Mouse (Mus musculus): ENCODE results near the gene Gm20388. TPM values are rescaled to one million over a fixed set of nuclear protein-coding genes. Genes with fewer than 3 reads are reported as not detected.

Gm20388 gene
- polyA plus RNA-seq, 1 experiment from 2014 or later = not detected

GRCm38 (mm10) chr8:122474951-122475560 is 2564.4 kb downstream of the Gm20388 start:
- Histone ChIP-seq H3K4me3 (ENCODE audit: low read length) (peak overlapping the region; percentile 99), H3K27me3 (ENCODE audit: control insufficient read depth, insufficient read depth, low read depth, low read length) (no peaks in the 10 kb centered on the region), H3K9ac (ENCODE audit: low read length) (peak overlapping the region; percentile 95), H3K9me3 (ENCODE audit: control insufficient read depth, low read length) (no peaks in the 10 kb centered on the region), H3K4me1 (replicated peaks; ENCODE audit: control insufficient read depth, insufficient read depth, low read length) (peaks cover 12% of the 10 kb centered on the region), H3K36me3 (ENCODE audit: control insufficient read depth, insufficient read depth, low read length) (peaks cover 7% of the 10 kb centered on the region; the same call in 1 of the 2 replicates), H3K27ac (ENCODE audit: low read length) (no peak overlapping the region; the same call in 1 of the 2 replicates), H3K4me2 (ENCODE audit: low read depth, low read length) (peak overlapping the region; percentile 64)
- ATAC-seq (ENCODE audit: low read depth) = peak; percentile 20
- 5% methylated on average over 16 of the region's 16 CpGs for WGBS

- Histone ChIP-seq H3K27me3 (ENCODE audit: control insufficient read depth, insufficient read depth, low read depth, low read length) (no peaks in the 10 kb centered on the region), H3K36me3 (ENCODE audit: control insufficient read depth, insufficient read depth, low read length) (peaks cover 8% of the 10 kb centered on the region), H3K9ac (ENCODE audit: low read length) (peak within 1 kb of the TSS; percentile 95), H3K4me3 (ENCODE audit: low read length) (peak within 1 kb of the TSS; percentile 99), H3K4me2 (ENCODE audit: low read depth, low read length) (peak within 1 kb of the TSS; percentile 87), H3K4me1 (replicated peaks; ENCODE audit: control insufficient read depth, insufficient read depth, low read length) (peaks cover 12% of the 10 kb centered on the region), H3K9me3 (ENCODE audit: control insufficient read depth, low read length) (no peaks in the 10 kb centered on the region), H3K27ac (ENCODE audit: low read length) (peak within 1 kb of the TSS; percentile 55)
- peak; percentile 94 for ATAC-seq (ENCODE audit: low read depth)
- 0% methylated on average over 73 of the region's 103 CpGs for WGBS
Observed at GRCm38 (mm10) chr8:122475580-122476320, 2565.1 kb downstream of the Gm20388 start, which contains the start of the genes Rnf166 and Ctu2. Gene Rnf166, minus strand, starts transcription at chr8:122476064. Gene Ctu2, plus strand, starts transcription at chr8:122476143.

GRCm38 (mm10) chr8:122482448-122482847 is 2571.8 kb downstream of the Gm20388 start:
- no peaks in the 10 kb centered on the region for H3K27me3 ChIP-seq (ENCODE audit: control insufficient read depth, insufficient read depth, low read depth, low read length)
- H3K9ac ChIP-seq (ENCODE audit: low read length) = no peak overlapping the region
- H3K27ac ChIP-seq (ENCODE audit: low read length) = no peak overlapping the region
- no peak overlapping the region for H3K4me3 ChIP-seq (ENCODE audit: low read length)
- no peaks in the 10 kb centered on the region for H3K9me3 ChIP-seq (ENCODE audit: control insufficient read depth, low read length)
- WGBS = 86% methylated on average over 8 of the region's 8 CpGs
- H3K4me1 ChIP-seq (replicated peaks; ENCODE audit: control insufficient read depth, insufficient read depth, low read length) = no peaks in the 10 kb centered on the region
- peaks cover 68% of the 10 kb centered on the region for H3K36me3 ChIP-seq (ENCODE audit: control insufficient read depth, insufficient read depth, low read length)
- H3K4me2 ChIP-seq (ENCODE audit: low read depth, low read length) = no peak overlapping the region
- ATAC-seq (ENCODE audit: low read depth) = no peak

- Histone ChIP-seq H3K27me3 (ENCODE audit: control insufficient read depth, insufficient read depth, low read depth, low read length) (no peaks in the 10 kb centered on the region), H3K27ac (ENCODE audit: low read length) (no peak overlapping the region), H3K9me3 (ENCODE audit: control insufficient read depth, low read length) (no peaks in the 10 kb centered on the region), H3K4me1 (replicated peaks; ENCODE audit: control insufficient read depth, insufficient read depth, low read length) (no peaks in the 10 kb centered on the region), H3K4me2 (ENCODE audit: low read depth, low read length) (no peak overlapping the region), H3K4me3 (ENCODE audit: low read length) (no peak overlapping the region), H3K9ac (ENCODE audit: low read length) (no peak overlapping the region), H3K36me3 (ENCODE audit: control insufficient read depth, insufficient read depth, low read length) (peaks cover 82% of the 10 kb centered on the region)
- no peak for ATAC-seq (ENCODE audit: low read depth)
- WGBS = 92% methylated on average over 7 of the region's 7 CpGs
Observed at GRCm38 (mm10) chr8:122483877-122484276, 2573.2 kb downstream of the Gm20388 start.

- ATAC-seq (ENCODE audit: low read depth) = no peak
- H3K4me3 ChIP-seq (ENCODE audit: low read length) = no peak overlapping the region
- no peaks in the 10 kb centered on the region for H3K4me1 ChIP-seq (replicated peaks; ENCODE audit: control insufficient read depth, insufficient read depth, low read length)
- H3K9me3 ChIP-seq (ENCODE audit: control insufficient read depth, low read length) = no peaks in the 10 kb centered on the region
- H3K27ac ChIP-seq (ENCODE audit: low read length) = no peak overlapping the region
- H3K9ac ChIP-seq (ENCODE audit: low read length) = no peak overlapping the region
- WGBS = 84% methylated on average over 12 of the region's 12 CpGs
- no peak overlapping the region for H3K4me2 ChIP-seq (ENCODE audit: low read depth, low read length)
- no peaks in the 10 kb centered on the region for H3K27me3 ChIP-seq (ENCODE audit: control insufficient read depth, insufficient read depth, low read depth, low read length)
- peaks cover 86% of the 10 kb centered on the region for H3K36me3 ChIP-seq (ENCODE audit: control insufficient read depth, insufficient read depth, low read length)
Observed at GRCm38 (mm10) chr8:122484831-122485230, 2574.2 kb downstream of the Gm20388 start.

- ATAC-seq (ENCODE audit: low read depth) = no peak
Observed at GRCm38 (mm10) chr8:122488387-122488786, 2577.7 kb downstream of the Gm20388 start.

GRCm38 (mm10) chr8:122497016-122497734 is 2586.5 kb downstream of the Gm20388 start:
- H3K4me2 ChIP-seq (ENCODE audit: low read depth, low read length) = no peak overlapping the region
- WGBS = 75% methylated on average over 12 of the region's 12 CpGs
- peak; percentile 32 for ATAC-seq (ENCODE audit: low read depth)
- 0 out of 2 replicates have a peak, but pooled peaks cover 2% of the 10 kb centered on the region for H3K4me1 ChIP-seq (replicated peaks; ENCODE audit: control insufficient read depth, insufficient read depth, low read length)
- no peak overlapping the region for H3K9ac ChIP-seq (ENCODE audit: low read length)
- H3K36me3 ChIP-seq (ENCODE audit: control insufficient read depth, insufficient read depth, low read length) = peaks cover 67% of the 10 kb centered on the region
- H3K4me3 ChIP-seq (ENCODE audit: low read length) = no peak overlapping the region
- H3K9me3 ChIP-seq (ENCODE audit: control insufficient read depth, low read length) = no peaks in the 10 kb centered on the region
- no peaks in the 10 kb centered on the region for H3K27me3 ChIP-seq (ENCODE audit: control insufficient read depth, insufficient read depth, low read depth, low read length)
- peak overlapping the region; percentile 70 for H3K27ac ChIP-seq (ENCODE audit: low read length)

More at GRCm38 (mm10) chr8:122488387-122488786, 2577.7 kb downstream of the Gm20388 start:
- WGBS = 93% methylated on average over 9 of the region's 9 CpGs
- no peak overlapping the region for H3K4me3 ChIP-seq (ENCODE audit: low read length)
- H3K27me3 ChIP-seq (ENCODE audit: control insufficient read depth, insufficient read depth, low read depth, low read length) = no peaks in the 10 kb centered on the region
- no peak overlapping the region for H3K9ac ChIP-seq (ENCODE audit: low read length)
- no peaks in the 10 kb centered on the region for H3K9me3 ChIP-seq (ENCODE audit: control insufficient read depth, low read length)
- no peaks in the 10 kb centered on the region for H3K4me1 ChIP-seq (replicated peaks; ENCODE audit: control insufficient read depth, insufficient read depth, low read length)
- no peak overlapping the region for H3K4me2 ChIP-seq (ENCODE audit: low read depth, low read length)
- H3K36me3 ChIP-seq (ENCODE audit: control insufficient read depth, insufficient read depth, low read length) = peaks cover 83% of the 10 kb centered on the region
- H3K27ac ChIP-seq (ENCODE audit: low read length) = no peak overlapping the region

- Histone ChIP-seq H3K9ac (ENCODE audit: low read length) (no peak overlapping the region), H3K27ac (ENCODE audit: low read length) (peak overlapping the region; percentile 70), H3K9me3 (ENCODE audit: control insufficient read depth, low read length) (no peaks in the 10 kb centered on the region), H3K4me2 (ENCODE audit: low read depth, low read length) (no peak overlapping the region), H3K27me3 (ENCODE audit: control insufficient read depth, insufficient read depth, low read depth, low read length) (no peaks in the 10 kb centered on the region), H3K4me1 (replicated peaks; ENCODE audit: control insufficient read depth, insufficient read depth, low read length) (0 out of 2 replicates have a peak, but pooled peaks cover 2% of the 10 kb centered on the region), H3K4me3 (ENCODE audit: low read length) (no peak overlapping the region), H3K36me3 (ENCODE audit: control insufficient read depth, insufficient read depth, low read length) (peaks cover 62% of the 10 kb centered on the region)
- ATAC-seq (ENCODE audit: low read depth) = no peak
- 58% methylated on average over 17 of the region's 17 CpGs for WGBS
Observed at GRCm38 (mm10) chr8:122497912-122498311, 2587.3 kb downstream of the Gm20388 start.

- 28% methylated on average over 10 of the region's 10 CpGs for WGBS
- H3K36me3 ChIP-seq (ENCODE audit: control insufficient read depth, insufficient read depth, low read length) = peaks cover 45% of the 10 kb centered on the region
- no peak overlapping the region for H3K4me2 ChIP-seq (ENCODE audit: low read depth, low read length)
- 0 out of 2 replicates have a peak, but pooled peaks cover 2% of the 10 kb centered on the region for H3K4me1 ChIP-seq (replicated peaks; ENCODE audit: control insufficient read depth, insufficient read depth, low read length)
- no peak overlapping the region for H3K9ac ChIP-seq (ENCODE audit: low read length)
- ATAC-seq (ENCODE audit: low read depth) = peak; percentile 78
- no peak overlapping the region for H3K27ac ChIP-seq (ENCODE audit: low read length)
- H3K9me3 ChIP-seq (ENCODE audit: control insufficient read depth, low read length) = no peaks in the 10 kb centered on the region
- no peak overlapping the region for H3K4me3 ChIP-seq (ENCODE audit: low read length)
- H3K27me3 ChIP-seq (ENCODE audit: control insufficient read depth, insufficient read depth, low read depth, low read length) = no peaks in the 10 kb centered on the region
Observed at GRCm38 (mm10) chr8:122500856-122501255, 2590.2 kb downstream of the Gm20388 start.
